Mouse (Mus musculus): ENCODE results near the gene Cdc6. TPM values are rescaled to one million over a fixed set of nuclear protein-coding genes. Genes with fewer than 3 reads are reported as not detected.
"Not testable (repeated sequence)": the region's sequence is repeated elsewhere in the genome, so short reads cannot be mapped to it uniquely, and the experiment has no call there.

Gene Cdc6
- polyA plus RNA-seq, 1 experiment, result 1.6 TPM

- Histone ChIP-seq H3K4me3 (ENCODE audit: extremely low read depth, insufficient read depth, insufficient read length) (no peak overlapping the region), H3K27me3 (ENCODE audit: control insufficient read depth, insufficient read depth, low read length) (no peaks in the 10 kb centered on the region), H3K27ac (ENCODE audit: insufficient read depth, low read length) (peak overlapping the region; percentile 12), H3K36me3 (ENCODE audit: control insufficient read depth, insufficient read depth, low read length) (no peaks in the 10 kb centered on the region), H3K4me1 (ENCODE audit: control insufficient read depth, insufficient read depth, insufficient read length) (peaks cover 11% of the 10 kb centered on the region; the same call in 1 of the 2 replicates)
- DNase-seq (ENCODE audit: low read depth in 1 of 2, low spot score in 2 of 2), result no peak
- TF ChIP-seq POLR2A (IDR thresholded peaks at IDR 0.05; ENCODE audit: low read depth, low read length), result no peak
- no peak for TF ChIP-seq CTCF (IDR thresholded peaks at IDR 0.05; ENCODE audit: extremely low read depth, insufficient read depth, insufficient read length, insufficient replicate concordance)
- 49% methylated on average over 13 of the region's 13 CpGs for WGBS
These were observed 9.9 kb downstream of the Cdc6 start for GRCm38 (mm10) chr11:98917428-98918005.

GRCm38 (mm10) chr11:98918231-98918630, 10.6 kb downstream of the Cdc6 start:
- H3K4me1 ChIP-seq (ENCODE audit: control insufficient read depth, insufficient read depth, insufficient read length), result peaks cover 11% of the 10 kb centered on the region; the same call in 1 of the 2 replicates
- no peaks in the 10 kb centered on the region for H3K27me3 ChIP-seq (ENCODE audit: control insufficient read depth, insufficient read depth, low read length)
- 37% methylated on average over 9 of the region's 9 CpGs for WGBS
- peak overlapping the region; percentile 12; the same call in 1 of the 2 replicates for H3K27ac ChIP-seq (ENCODE audit: insufficient read depth, low read length)
- H3K36me3 ChIP-seq (ENCODE audit: control insufficient read depth, insufficient read depth, low read length), result no peaks in the 10 kb centered on the region
- no peak for TF ChIP-seq CTCF (IDR thresholded peaks at IDR 0.05; ENCODE audit: extremely low read depth, insufficient read depth, insufficient read length, insufficient replicate concordance)
- no peak for TF ChIP-seq POLR2A (IDR thresholded peaks at IDR 0.05; ENCODE audit: low read depth, low read length)
- DNase-seq (ENCODE audit: low read depth in 1 of 2, low spot score in 2 of 2), result no peak
- H3K4me3 ChIP-seq (ENCODE audit: extremely low read depth, insufficient read depth, insufficient read length), result no peak overlapping the region

GRCm38 (mm10) chr11:98919009-98919408, 11.4 kb downstream of the Cdc6 start:
- no peak for TF ChIP-seq POLR2A (IDR thresholded peaks at IDR 0.05; ENCODE audit: low read depth, low read length)
- no peak for TF ChIP-seq CTCF (IDR thresholded peaks at IDR 0.05; ENCODE audit: extremely low read depth, insufficient read depth, insufficient read length, insufficient replicate concordance)
- peaks cover 12% of the 10 kb centered on the region; the same call in 1 of the 2 replicates for H3K4me1 ChIP-seq (ENCODE audit: control insufficient read depth, insufficient read depth, insufficient read length)

DNA sequence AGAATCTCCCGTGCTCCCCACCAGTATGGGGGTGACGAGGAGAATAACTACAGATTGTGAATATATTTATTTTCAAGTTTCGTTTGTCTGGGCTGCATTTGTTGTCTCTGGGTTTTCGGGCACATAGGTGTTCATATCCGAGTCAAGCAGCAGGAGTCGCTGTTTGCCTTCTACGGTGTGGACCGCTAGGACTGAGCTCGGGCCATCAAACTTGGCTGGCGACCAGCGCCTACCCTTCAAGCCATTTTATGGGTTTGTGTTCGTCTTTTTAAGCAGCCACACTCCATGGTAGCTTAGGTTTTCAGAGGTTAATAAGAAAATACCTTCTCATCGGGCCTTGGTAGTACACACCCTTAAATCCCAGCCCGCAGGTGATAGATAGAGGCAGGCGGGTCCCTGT, 14.2 kb downstream of the Cdc6 start:
- WGBS, result 78% methylated on average over 15 of the region's 15 CpGs
- not testable (repeated sequence) for H3K27ac ChIP-seq (ENCODE audit: insufficient read depth, low read length); H3K4me3 ChIP-seq (ENCODE audit: extremely low read depth, insufficient read depth, insufficient read length); DNase-seq (ENCODE audit: low read depth in 1 of 2, low spot score in 2 of 2); H3K27me3 ChIP-seq (ENCODE audit: control insufficient read depth, insufficient read depth, low read length); H3K36me3 ChIP-seq (ENCODE audit: control insufficient read depth, insufficient read depth, low read length)
- H3K4me1 ChIP-seq (ENCODE audit: control insufficient read depth, insufficient read depth, insufficient read length), result peaks cover 27% of the 10 kb centered on the region; the same call in 1 of the 2 replicates

More at GRCm38 (mm10) chr11:98919009-98919408, 11.4 kb downstream of the Cdc6 start:
- Histone ChIP-seq H3K4me3 (ENCODE audit: extremely low read depth, insufficient read depth, insufficient read length) (no peak overlapping the region), H3K36me3 (ENCODE audit: control insufficient read depth, insufficient read depth, low read length) (no peaks in the 10 kb centered on the region), H3K27me3 (ENCODE audit: control insufficient read depth, insufficient read depth, low read length) (no peaks in the 10 kb centered on the region), H3K27ac (ENCODE audit: insufficient read depth, low read length) (no peak overlapping the region)
- 97% methylated on average over 11 of the region's 11 CpGs for WGBS
- no peak for DNase-seq (ENCODE audit: low read depth in 1 of 2, low spot score in 2 of 2)

- H3K36me3 ChIP-seq (ENCODE audit: control insufficient read depth, insufficient read depth, low read length); H3K27ac ChIP-seq (ENCODE audit: insufficient read depth, low read length); H3K4me3 ChIP-seq (ENCODE audit: extremely low read depth, insufficient read depth, insufficient read length); H3K27me3 ChIP-seq (ENCODE audit: control insufficient read depth, insufficient read depth, low read length): not testable (repeated sequence)
- DNase-seq (ENCODE audit: low read depth in 1 of 2, low spot score in 2 of 2), result peak in 1 of 2 experiments; percentile 60
- 58% methylated on average over 10 of the region's 10 CpGs for WGBS
- TF ChIP-seq CTCF (IDR thresholded peaks at IDR 0.05; ENCODE audit: extremely low read depth, insufficient read depth, insufficient read length, insufficient replicate concordance), result peak; percentile 78; the same call in 1 of the 2 replicates
- peaks cover 27% of the 10 kb centered on the region; the same call in 1 of the 2 replicates for H3K4me1 ChIP-seq (ENCODE audit: control insufficient read depth, insufficient read depth, insufficient read length)
These were observed 14.7 kb downstream of the Cdc6 start for GRCm38 (mm10) chr11:98922307-98922706.

- not testable (repeated sequence) for H3K36me3 ChIP-seq (ENCODE audit: control insufficient read depth, insufficient read depth, low read length); DNase-seq (ENCODE audit: low read depth in 1 of 2, low spot score in 2 of 2); H3K4me3 ChIP-seq (ENCODE audit: extremely low read depth, insufficient read depth, insufficient read length); H3K27ac ChIP-seq (ENCODE audit: insufficient read depth, low read length); H3K27me3 ChIP-seq (ENCODE audit: control insufficient read depth, insufficient read depth, low read length)
- WGBS, result 78% methylated on average over 16 of the region's 16 CpGs
- peaks cover 23% of the 10 kb centered on the region; the same call in 1 of the 2 replicates for H3K4me1 ChIP-seq (ENCODE audit: control insufficient read depth, insufficient read depth, insufficient read length)
These were observed 15.5 kb downstream of the Cdc6 start for GRCm38 (mm10) chr11:98922851-98923711.

- WGBS, result 32% methylated on average over 5 of the region's 5 CpGs
- Histone ChIP-seq H3K4me3 (ENCODE audit: extremely low read depth, insufficient read depth, insufficient read length) (no peak overlapping the region), H3K27ac (ENCODE audit: insufficient read depth, low read length) (peak overlapping the region; percentile 12; the same call in 1 of the 2 replicates), H3K36me3 (ENCODE audit: control insufficient read depth, insufficient read depth, low read length) (no peaks in the 10 kb centered on the region), H3K27me3 (ENCODE audit: control insufficient read depth, insufficient read depth, low read length) (no peaks in the 10 kb centered on the region), H3K4me1 (ENCODE audit: control insufficient read depth, insufficient read depth, insufficient read length) (peaks cover 20% of the 10 kb centered on the region; the same call in 1 of the 2 replicates)
- TF ChIP-seq CTCF (IDR thresholded peaks at IDR 0.05; ENCODE audit: extremely low read depth, insufficient read depth, insufficient read length, insufficient replicate concordance) (no peak), POLR2A (IDR thresholded peaks at IDR 0.05; ENCODE audit: low read depth, low read length) (no peak)
- no peak for DNase-seq (ENCODE audit: low read depth in 1 of 2, low spot score in 2 of 2)
These were observed 17.1 kb downstream of the Cdc6 start for GRCm38 (mm10) chr11:98924633-98925175.
